Mouse (Mus musculus) C2C12 (cell line): ENCODE data around the gene Col3a1. TPM values are rescaled to one million over a fixed set of nuclear protein-coding genes. Genes with fewer than 3 reads are reported as not detected.

Experiments used
- H3K27me3 ChIP-seq: one replicate; pipeline ENCODE4 v1.6.1; 2011; ENCODE audit not compliant: control insufficient read depth, insufficient read depth, insufficient read length
- H3K36me3 ChIP-seq: one replicate; pipeline ENCODE4 v1.6.1; 2011; ENCODE audit not compliant: control insufficient read depth, insufficient read depth
- H3K4me3 ChIP-seq: one replicate; pipeline ENCODE4 v1.5.1; 2011; ENCODE audit warnings: mild to moderate bottlenecking, control low read depth; ENCODE audit not compliant: poor library complexity, insufficient read depth, severe bottlenecking
- H3K79me2 ChIP-seq: one replicate; pipeline ENCODE4 v1.6.1; 2011; ENCODE audit not compliant: control insufficient read depth, insufficient read depth
- H3K79me3 ChIP-seq: one replicate; pipeline ENCODE4 v1.6.1; 2011; ENCODE audit warnings: low read depth, control low read depth
- H3ac ChIP-seq: one replicate; pipeline ENCODE3; 2011; ENCODE audit warnings: low read depth; ENCODE audit not compliant: control insufficient read depth, insufficient read length
- CEBPB ChIP-seq: IDR thresholded peaks from one replicate; pipeline ENCODE4 v1.6.1; 2011; ENCODE audit warnings: low read depth, mild to moderate bottlenecking, control low read depth, moderate library complexity
- CTCF ChIP-seq: IDR thresholded peaks from one replicate; pipeline ENCODE4 v1.5.1; 2011; ENCODE audit not compliant: control insufficient read depth, insufficient read depth, insufficient read length
- FOSL1 ChIP-seq: IDR thresholded peaks from one replicate; pipeline ENCODE4 v1.8.0; 2011; ENCODE audit warnings: mild to moderate bottlenecking, low read length; ENCODE audit not compliant: poor library complexity, insufficient read depth, severe bottlenecking
- MAX ChIP-seq: IDR thresholded peaks from one replicate; pipeline ENCODE4 v1.6.1; 2011; ENCODE audit warnings: mild to moderate bottlenecking, control low read depth
- MYOD1 ChIP-seq: IDR thresholded peaks from one replicate; pipeline ENCODE4 v1.6.1; 2011; ENCODE audit warnings: low read depth; ENCODE audit not compliant: control insufficient read depth, insufficient read length
- MYOG ChIP-seq: IDR thresholded peaks from one replicate; pipeline ENCODE4 v1.6.1; 2011; ENCODE audit not compliant: control insufficient read depth, insufficient read length; ENCODE audit errors: extremely low read depth
- USF1 ChIP-seq: IDR thresholded peaks from one replicate; pipeline ENCODE4 v1.6.1; 2011; ENCODE audit warnings: low read depth, mild to moderate bottlenecking, control low read depth, moderate library complexity
- long read RNA-seq, 2 experiments: library from polyadenylated mRNA; unstranded; transcript quantifications; one replicate each; pipeline ENCODE4 v2.0.0; 2019 to 2020
- polyA plus RNA-seq: library from polyadenylated mRNA; unstranded; fragments of >200 nt; fragmentation: generic; extraction: Trizol; gene quantifications from one replicate; pipeline ENCODE4 v1.2.1, GENCODE M21; 2012; ENCODE audit warnings: missing spikeins

Col3a1 gene
- polyA plus RNA-seq, result 210 TPM
- long read RNA-seq, experiment 1, full-length matches to known transcripts, result 94 of 292 reads
- long read RNA-seq, experiment 1, partial matches to known transcripts, result 181 of 292 reads
- long read RNA-seq, experiment 1, other reads (novel, unspliced or antisense), result 17 of 292 reads
- long read RNA-seq, experiment 2, full-length matches to known transcripts, result 2,774 of 3,018 reads
- long read RNA-seq, experiment 2, partial matches to known transcripts, result 112 of 3,018 reads
- long read RNA-seq, experiment 2, other reads (novel, unspliced or antisense), result 132 of 3,018 reads

DNA sequence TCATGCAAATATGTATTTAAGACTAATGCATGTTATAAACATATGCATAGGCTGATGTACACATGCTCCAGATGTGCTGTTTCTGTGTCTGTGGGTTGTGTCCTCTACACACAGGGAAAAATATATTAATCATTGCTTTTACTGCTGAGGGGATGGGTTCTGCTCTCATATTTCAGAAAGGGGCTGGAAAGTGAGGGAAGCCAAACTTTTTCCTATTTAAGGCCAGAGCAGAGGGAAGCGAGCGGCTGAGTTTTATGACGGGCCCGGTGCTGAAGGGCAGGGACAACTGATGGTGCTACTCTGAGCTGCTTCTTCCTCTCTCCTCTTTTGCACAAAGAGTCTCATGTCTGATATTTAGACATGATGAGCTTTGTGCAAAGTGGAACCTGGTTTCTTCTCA is at the start of gene Col3a1:
TSS of gene Col3a1 (plus strand) at position 151 of the 400 bp plus-strand sequence.
- H3K27me3 ChIP-seq, result no peaks in the 10 kb centered on the region
- H3K79me2 ChIP-seq, result peaks cover 52% of the 10 kb centered on the region
- peaks cover 22% of the 10 kb centered on the region for H3K36me3 ChIP-seq
- TF ChIP-seq MAX, result peak; percentile 48
- no peak for TF ChIP-seq CTCF
- peak within 1 kb of the TSS; percentile 51 for H3K4me3 ChIP-seq
- H3K79me3 ChIP-seq, result peaks cover 41% of the 10 kb centered on the region
- H3ac ChIP-seq, result peak within 1 kb of the TSS; percentile 74

DNA sequence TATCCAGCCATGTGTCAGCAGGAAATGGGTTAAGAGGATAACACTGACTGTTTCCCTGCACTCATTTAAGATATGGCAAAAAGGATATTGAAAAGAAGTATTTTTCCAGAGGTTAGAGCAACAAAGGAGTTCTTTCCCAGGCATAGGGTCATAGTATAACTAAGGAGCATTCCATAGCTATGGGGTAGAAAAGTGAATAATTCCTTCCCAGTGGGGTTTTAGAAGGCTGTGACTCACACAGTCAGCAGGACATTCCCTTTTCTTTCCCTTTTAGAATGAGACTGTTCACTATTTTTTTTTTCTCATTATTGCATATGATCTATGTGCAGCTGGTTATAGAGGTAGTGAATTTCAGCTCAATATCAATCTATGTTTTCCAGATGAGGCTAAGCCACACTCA is 41.9 kb upstream of the Col3a1 start:
- no peaks in the 10 kb centered on the region for H3K79me2 ChIP-seq
- no peak overlapping the region for H3ac ChIP-seq
- H3K36me3 ChIP-seq, result no peaks in the 10 kb centered on the region
- H3K27me3 ChIP-seq, result no peaks in the 10 kb centered on the region
- H3K79me3 ChIP-seq, result no peaks in the 10 kb centered on the region
- no peak overlapping the region for H3K4me3 ChIP-seq
- no peak for TF ChIP-seq CEBPB
- TF ChIP-seq MYOD1, result no peak
- TF ChIP-seq CTCF, result no peak
- TF ChIP-seq MAX, result no peak
- TF ChIP-seq MYOG, result no peak
- no peak for TF ChIP-seq USF1
- no peak for TF ChIP-seq FOSL1

DNA sequence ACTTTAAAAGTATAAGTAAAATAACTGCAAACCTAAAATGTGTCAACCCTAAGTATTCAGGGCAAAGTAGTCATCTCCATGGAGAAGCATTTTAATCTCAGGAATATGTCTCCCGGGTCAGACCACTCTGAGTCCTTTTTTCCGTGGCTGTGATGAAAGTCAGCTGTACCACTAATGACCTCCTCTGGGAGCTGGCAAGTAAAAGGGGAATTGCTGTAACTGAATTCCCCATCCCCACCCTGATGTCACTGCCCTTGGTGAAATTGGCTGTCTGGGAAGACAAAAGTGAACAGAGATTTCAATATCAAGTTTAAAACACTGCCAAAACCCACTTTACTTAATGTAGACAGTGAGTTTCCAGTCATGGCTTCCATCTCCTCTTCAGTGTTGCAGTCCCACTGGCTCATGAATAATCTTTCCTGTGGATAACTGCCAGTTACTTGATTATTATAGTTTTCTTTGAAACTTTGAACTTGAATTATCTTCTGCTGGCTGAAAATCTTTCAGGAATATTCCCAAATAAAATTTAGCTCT is 35.3 kb upstream of the Col3a1 start:
- no peak for TF ChIP-seq MYOG
- TF ChIP-seq CTCF, result no peak
- no peak for TF ChIP-seq CEBPB
- TF ChIP-seq FOSL1, result no peak
- no peak for TF ChIP-seq MYOD1
- TF ChIP-seq MAX, result no peak
- Histone ChIP-seq H3K79me2 (no peaks in the 10 kb centered on the region), H3K79me3 (no peaks in the 10 kb centered on the region), H3K27me3 (no peaks in the 10 kb centered on the region), H3K36me3 (no peaks in the 10 kb centered on the region), H3ac (no peak overlapping the region), H3K4me3 (no peak overlapping the region)

DNA sequence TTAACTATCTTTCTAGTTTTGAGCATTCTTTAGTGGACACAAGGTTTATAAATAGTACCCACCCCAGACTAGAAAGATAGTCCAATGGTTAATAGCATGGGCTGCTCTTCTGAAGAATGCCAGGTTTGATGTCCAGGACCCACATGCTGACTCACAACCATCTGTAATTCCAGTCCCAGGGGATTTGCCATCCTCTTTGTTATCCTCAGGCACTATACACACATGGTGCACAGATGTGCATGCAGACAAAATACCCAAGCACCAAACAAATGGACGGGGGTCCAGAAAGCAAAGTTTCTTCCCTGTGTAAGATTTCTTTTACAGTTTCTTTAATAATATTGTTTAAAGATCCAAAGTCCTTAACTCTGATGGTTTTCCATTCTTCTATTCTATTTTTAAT is 23.4 kb upstream of the Col3a1 start:
- Histone ChIP-seq H3ac (no peak overlapping the region), H3K36me3 (no peaks in the 10 kb centered on the region), H3K79me3 (no peaks in the 10 kb centered on the region), H3K79me2 (no peaks in the 10 kb centered on the region), H3K27me3 (no peaks in the 10 kb centered on the region), H3K4me3 (no peak overlapping the region)
- TF ChIP-seq MYOD1 (no peak), MAX (peak; percentile 95), FOSL1 (peak; percentile 16), CTCF (no peak), USF1 (no peak), CEBPB (no peak), MYOG (no peak)

DNA sequence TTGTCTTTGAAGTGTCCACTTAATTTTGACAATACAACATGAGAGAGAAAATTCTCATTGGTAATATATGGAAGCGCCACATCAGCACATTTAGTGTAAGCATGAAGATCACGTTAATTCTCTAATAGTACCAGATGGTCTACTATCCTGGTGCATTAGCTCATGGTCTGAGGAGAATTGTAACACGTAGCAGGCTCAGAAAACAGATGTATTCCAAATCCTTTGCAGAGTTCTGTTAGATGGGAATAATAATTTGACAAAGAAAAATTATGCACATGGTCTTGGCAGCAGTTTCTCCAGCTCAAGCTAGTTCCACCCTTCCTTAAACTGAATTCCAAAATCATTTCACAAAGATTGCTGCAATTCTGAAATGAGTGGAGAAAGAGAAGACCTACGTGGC is 21.3 kb upstream of the Col3a1 start:
- no peaks in the 10 kb centered on the region for H3K36me3 ChIP-seq
- no peak overlapping the region for H3K4me3 ChIP-seq
- no peaks in the 10 kb centered on the region for H3K27me3 ChIP-seq
- TF ChIP-seq MAX (no peak), MYOG (no peak), CTCF (no peak), CEBPB (no peak), FOSL1 (no peak), MYOD1 (no peak), USF1 (no peak)
- H3ac ChIP-seq, result no peak overlapping the region
- H3K79me2 ChIP-seq, result no peaks in the 10 kb centered on the region
- no peaks in the 10 kb centered on the region for H3K79me3 ChIP-seq
